Mouse (Mus musculus): Measurements from ENCODE around the gene Cipc. TPM values are rescaled to one million over a fixed set of nuclear protein-coding genes. Genes with fewer than 3 reads are reported as not detected.

Cipc gene
- polyA plus RNA-seq, 1 experiment from 2014 or later = 34.8 TPM

DNA sequence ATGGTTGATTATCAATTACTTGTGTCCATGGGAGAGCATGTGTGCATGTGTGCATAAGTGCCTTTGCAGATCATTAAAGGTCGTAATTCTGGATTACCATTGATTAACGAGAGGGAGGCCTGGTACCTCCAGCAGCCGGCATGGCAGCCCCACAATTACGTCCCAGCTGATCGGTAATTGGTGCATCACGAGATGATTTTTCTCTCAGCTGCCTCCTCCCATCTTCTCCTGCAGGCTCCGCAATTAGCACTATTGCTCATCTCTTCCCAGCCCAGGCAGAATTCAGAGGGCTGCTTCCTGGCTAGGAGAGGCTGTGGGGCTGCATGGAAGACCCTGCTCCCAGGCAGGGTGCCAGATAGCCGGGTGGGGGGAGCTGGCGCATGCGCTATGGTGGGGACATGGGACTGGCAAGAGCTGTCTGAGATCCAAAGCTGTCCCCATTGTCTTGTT, 35.3 kb upstream of the Cipc start:
- CTCF ChIA-PET = interaction anchor here (4.0 kb wide), 1 partner anchor 12 kb away, joined by 15 read pairs; no protein-coding TSS in a partner anchor
- in situ Hi-C loops (cut with MboI; ENCODE audit: low pct_unique_long_range_greater_than_20kb) = no loop called here
- POLR2A ChIA-PET = no interaction called here
- ATAC-seq (no peak), DNase-seq (ENCODE audit: low read depth, low spot score) (no peak)
- no peak for TF ChIP-seq CTCF (IDR thresholded peaks at IDR 0.05)
- no peaks in the 10 kb centered on the region for H3K27me3 ChIP-seq

GRCm38 (mm10) chr12:86912335-86913093, 34.3 kb upstream of the Cipc start:
- no peak for ATAC-seq
- POLR2A ChIA-PET = no interaction called here
- CTCF ChIA-PET = interaction anchor here (1.3 to 4.0 kb wide), 2 partner anchors 11 to 114 kb away, joined by 5 to 15 read pairs; no protein-coding TSS in a partner anchor
- DNase-seq (ENCODE audit: low read depth, low spot score) = no peak
- in situ Hi-C loops (cut with MboI; ENCODE audit: low pct_unique_long_range_greater_than_20kb) = no loop called here
- no peak for TF ChIP-seq CTCF (IDR thresholded peaks at IDR 0.05)
- H3K27me3 ChIP-seq = no peaks in the 10 kb centered on the region

GRCm38 (mm10) chr12:86914351-86914750, 32.5 kb upstream of the Cipc start:
- ChIA-PET CTCF (interaction anchor here (1.5 to 4.0 kb wide), 2 partner anchors 8 to 9 kb away, joined by 4 to 15 read pairs; no protein-coding TSS in a partner anchor), POLR2A (no interaction called here)
- no peaks in the 10 kb centered on the region for H3K27me3 ChIP-seq
- ATAC-seq = no peak
- in situ Hi-C loops (cut with MboI; ENCODE audit: low pct_unique_long_range_greater_than_20kb) = no loop called here
- TF ChIP-seq CTCF (IDR thresholded peaks at IDR 0.05) = no peak
- no peak for DNase-seq (ENCODE audit: low read depth, low spot score)

DNA sequence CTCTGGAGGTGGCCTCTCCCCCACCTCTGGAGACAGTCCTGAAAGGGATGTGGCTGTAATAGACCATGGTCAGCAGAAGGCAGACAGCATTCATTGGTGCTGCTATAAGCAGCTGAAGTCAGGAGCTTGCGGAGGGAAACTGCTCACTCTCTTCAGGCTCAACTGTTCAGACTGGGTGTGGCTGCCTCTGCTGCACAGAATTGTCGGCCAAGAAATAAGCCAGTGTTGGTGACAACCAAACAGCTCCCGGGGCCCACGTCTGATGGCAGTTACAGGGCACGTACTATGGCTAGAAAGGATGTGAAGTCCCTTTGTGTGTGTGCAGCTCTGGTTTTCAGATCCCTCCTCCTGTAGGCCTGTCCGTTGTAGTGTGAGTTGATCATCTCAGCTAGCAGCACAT, 32.1 kb upstream of the Cipc start:
- no peak for DNase-seq (ENCODE audit: low read depth, low spot score)
- H3K27me3 ChIP-seq = no peaks in the 10 kb centered on the region
- in situ Hi-C loops (cut with MboI; ENCODE audit: low pct_unique_long_range_greater_than_20kb) = no loop called here
- POLR2A ChIA-PET = no interaction called here
- no peak for TF ChIP-seq CTCF (IDR thresholded peaks at IDR 0.05)
- no peak for ATAC-seq
- CTCF ChIA-PET = interaction anchor here (1.5 to 4.0 kb wide), 2 partner anchors 8 to 9 kb away, joined by 4 to 15 read pairs; no protein-coding TSS in a partner anchor

DNA sequence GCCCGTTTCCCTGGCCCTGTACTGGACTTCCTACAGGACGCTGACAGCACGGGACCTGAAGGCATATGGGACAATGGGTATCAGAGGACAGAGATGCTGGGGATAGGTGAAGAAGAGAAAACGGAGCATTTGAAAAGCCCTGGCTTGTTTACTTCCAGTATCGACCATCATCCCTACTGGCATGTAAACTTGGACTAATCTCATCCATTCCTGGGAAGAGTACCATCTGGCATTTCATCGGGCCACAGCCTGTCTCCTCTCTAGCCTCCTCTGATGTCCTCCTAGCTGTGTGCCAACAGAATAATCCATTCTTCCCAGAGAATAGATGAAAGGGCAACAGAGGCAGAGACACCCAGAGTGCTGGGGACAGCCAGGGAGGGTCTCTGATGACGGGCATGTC, 31.2 kb upstream of the Cipc start:
- in situ Hi-C loops (cut with MboI; ENCODE audit: low pct_unique_long_range_greater_than_20kb) = no loop called here
- ChIA-PET POLR2A (interaction anchor here (0.6 kb wide), 1 partner anchor 36 kb away, joined by 4 read pairs; no protein-coding TSS in a partner anchor), CTCF (interaction anchor here (1.5 kb wide), 1 partner anchor 9 kb away, joined by 4 read pairs; no protein-coding TSS in a partner anchor)
- ATAC-seq (no peak), DNase-seq (ENCODE audit: low read depth, low spot score) (no peak)
- no peak for TF ChIP-seq CTCF (IDR thresholded peaks at IDR 0.05)
- no peaks in the 10 kb centered on the region for H3K27me3 ChIP-seq

DNA sequence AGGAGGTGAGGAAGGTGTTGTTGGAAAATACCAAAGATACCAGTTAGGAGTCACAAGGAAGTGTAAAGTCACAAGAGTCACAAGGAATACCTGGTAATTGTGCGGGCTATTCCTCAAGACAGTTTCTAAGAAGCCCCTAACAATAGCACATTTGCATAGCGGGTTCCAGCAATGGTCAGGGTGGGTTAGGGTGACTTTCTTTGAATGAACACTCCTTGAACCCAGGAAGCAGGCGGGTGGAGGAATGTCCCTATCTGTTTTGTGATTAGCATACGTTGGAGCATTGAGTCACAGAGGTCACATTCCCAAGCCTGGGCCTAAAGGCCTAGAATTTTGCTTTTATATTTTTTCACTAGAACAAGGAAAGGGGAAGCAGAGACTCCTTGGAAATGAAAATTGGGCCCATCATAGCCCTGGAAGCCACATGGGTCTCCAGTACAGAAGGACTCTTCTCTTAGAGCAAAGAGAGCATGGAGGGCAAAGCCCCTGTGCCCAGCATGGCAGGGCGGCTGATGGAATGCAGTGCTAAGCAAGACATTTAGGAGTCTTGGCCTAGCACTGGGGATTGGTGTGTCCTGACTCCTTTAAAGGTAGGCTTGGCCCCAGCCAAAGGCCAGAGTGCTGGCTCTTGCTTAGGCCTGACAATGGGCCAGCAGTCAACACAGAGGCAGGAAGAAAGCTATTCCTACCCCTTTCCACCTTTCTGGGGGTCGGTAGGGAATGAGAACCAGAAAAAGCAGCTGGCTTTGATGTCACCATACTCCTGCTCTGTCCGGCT, 29.9 kb upstream of the Cipc start:
- ATAC-seq (no peak), DNase-seq (ENCODE audit: low read depth, low spot score) (no peak)
- TF ChIP-seq CTCF (IDR thresholded peaks at IDR 0.05) = no peak
- in situ Hi-C loops (cut with MboI; ENCODE audit: low pct_unique_long_range_greater_than_20kb) = no loop called here
- ChIA-PET POLR2A (no interaction called here), CTCF (interaction anchor here (0.7 to 2.7 kb wide), 2 partner anchors 11 to 147 kb away, joined by 3 to 8 read pairs; no protein-coding TSS in a partner anchor)
- H3K27me3 ChIP-seq = no peaks in the 10 kb centered on the region

DNA sequence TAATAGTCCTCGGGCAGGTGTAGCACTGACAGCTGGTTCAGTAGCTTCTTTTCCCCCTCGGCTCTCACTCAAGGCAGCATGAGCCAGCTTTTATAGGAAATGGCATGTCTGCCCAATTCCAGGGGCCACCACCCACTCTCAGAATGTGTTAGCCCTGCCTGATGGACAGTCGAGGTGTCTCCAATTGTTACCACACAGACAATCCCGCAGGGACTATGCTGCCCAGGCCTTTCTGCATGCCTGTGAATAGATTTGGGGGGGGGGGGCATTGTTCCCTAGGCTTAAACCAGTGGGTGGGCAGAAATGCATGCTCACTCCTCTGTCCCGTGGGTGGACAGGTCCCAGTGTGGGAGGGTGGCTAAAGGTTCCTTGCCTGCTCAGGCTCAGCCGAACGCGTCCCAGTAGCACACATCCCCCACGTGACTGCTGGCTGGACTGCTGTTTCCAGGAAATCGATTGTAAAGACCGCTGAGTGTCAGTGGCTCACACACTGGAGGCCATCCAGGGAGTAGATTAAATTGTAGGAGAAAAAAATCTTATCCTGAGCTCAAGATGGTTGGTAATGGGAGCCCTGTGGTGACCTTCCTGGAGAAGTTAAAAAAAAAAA, 28.4 kb upstream of the Cipc start:
- in situ Hi-C loops (cut with MboI; ENCODE audit: low pct_unique_long_range_greater_than_20kb) = no loop called here
- ChIA-PET CTCF (interaction anchor here (2.7 kb wide), 1 partner anchor 12 kb away, joined by 8 read pairs; no protein-coding TSS in a partner anchor), POLR2A (no interaction called here)
- TF ChIP-seq CTCF (IDR thresholded peaks at IDR 0.05) = no peak
- ATAC-seq (no peak), DNase-seq (ENCODE audit: low read depth, low spot score) (no peak)
- H3K27me3 ChIP-seq = no peaks in the 10 kb centered on the region

- ChIA-PET CTCF (interaction anchor here (2.7 kb wide), 1 partner anchor 13 kb away, joined by 8 read pairs; no protein-coding TSS in a partner anchor), POLR2A (no interaction called here)
- no peak for TF ChIP-seq CTCF (IDR thresholded peaks at IDR 0.05)
- DNase-seq (ENCODE audit: low read depth, low spot score) (no peak), ATAC-seq (no peak)
- in situ Hi-C loops (cut with MboI; ENCODE audit: low pct_unique_long_range_greater_than_20kb) = no loop called here
- no peaks in the 10 kb centered on the region for H3K27me3 ChIP-seq
These were observed 27.7 kb upstream of the Cipc start for GRCm38 (mm10) chr12:86918983-86919722.

GRCm38 (mm10) chr12:86923837-86924236, 23.0 kb upstream of the Cipc start:
- TF ChIP-seq CTCF (IDR thresholded peaks at IDR 0.05) = peak; percentile 88
- in situ Hi-C loops (cut with MboI; ENCODE audit: low pct_unique_long_range_greater_than_20kb) = no loop called here
- ChIA-PET CTCF (interaction anchor here (0.7 to 3.0 kb wide), 24 partner anchors 9 to 209 kb away, joined by 3 to 26 read pairs (median 6); partner anchors contain the start of gene Cipc), POLR2A (interaction anchor here (0.6 to 1.1 kb wide), 3 partner anchors 19 to 34 kb away, joined by 3 read pairs; no protein-coding TSS in a partner anchor)
- H3K27me3 ChIP-seq = no peaks in the 10 kb centered on the region
- ATAC-seq (peak; percentile 73), DNase-seq (ENCODE audit: low read depth, low spot score) (no peak)

Data from Patski (cell line).